Mouse (Mus musculus) lung, postnatal 0 days (tissue): ENCODE results near the gene Brd3. TPM values are rescaled to one million over a fixed set of nuclear protein-coding genes. Genes with fewer than 3 reads are reported as not detected.

Experiments
- ATAC-seq: fragments of 200-750 bp; cut with Nextera tagmentation; 2 replicates; pipeline ENCODE4 v1.8.0; 2017; ENCODE audit warnings: moderate library complexity
- DNase-seq: peaks from one replicate; pipeline ENCODE4 v3.0.0-alpha.2; 2016; ENCODE audit warnings: low spot score
- H3K27ac ChIP-seq: fragments of 300-500 bp; sonication (generic); 2 replicates; pipeline ENCODE4 v1.5.1; 2014; ENCODE audit warnings: antibody characterized with exemption, mild to moderate bottlenecking, low read length, mixed read lengths
- H3K27me3 ChIP-seq: fragments of 300-500 bp; sonication (generic); replicated peaks from 2 replicates; pipeline ENCODE4 v1.6.1; 2014; ENCODE audit warnings: low read length, mixed read lengths; ENCODE audit not compliant: insufficient read depth
- H3K36me3 ChIP-seq: fragments of 300-500 bp; sonication (generic); 2 replicates; pipeline ENCODE4 v1.6.1; 2014; ENCODE audit warnings: low read length, mixed read lengths; ENCODE audit not compliant: insufficient read depth
- H3K4me1 ChIP-seq: fragments of 300-500 bp; sonication (generic); 2 replicates; pipeline ENCODE4 v1.6.1; 2014; ENCODE audit warnings: antibody characterized with exemption, low read depth, low read length, mixed read lengths; ENCODE audit not compliant: insufficient read depth
- H3K4me2 ChIP-seq: fragments of 300-500 bp; sonication (generic); replicated peaks from 2 replicates; pipeline ENCODE4 v1.6.1; 2014; ENCODE audit warnings: low read depth, mild to moderate bottlenecking, low read length, moderate library complexity, mixed read lengths
- H3K4me3 ChIP-seq: fragments of 300-500 bp; sonication (generic); 2 replicates; pipeline ENCODE4 v1.5.1; 2014; ENCODE audit warnings: low read depth, low read length
- H3K9ac ChIP-seq: fragments of 300-500 bp; sonication (generic); replicated peaks from 2 replicates; pipeline ENCODE4 v1.6.1; 2014; ENCODE audit warnings: low read depth, mild to moderate bottlenecking
- H3K9me3 ChIP-seq: fragments of 300-500 bp; sonication (generic); 2 replicates; pipeline ENCODE4 v1.6.1; 2016; ENCODE audit warnings: low read length, mixed read lengths
- CTCF ChIP-seq: IDR thresholded peaks from 2 replicates; pipeline ENCODE4 v1.5.1; 2016; ENCODE audit warnings: antibody characterized with exemption, mild to moderate bottlenecking
- EP300 ChIP-seq: IDR thresholded peaks from 2 replicates; pipeline ENCODE4 v1.6.1; 2016; ENCODE audit warnings: antibody characterized with exemption, mild to moderate bottlenecking, control low read depth
- WGBS: fragments of 180-500 bp; shearing (Covaris S2); extraction: QIAGEN DNeasy Blood & Tissue Kit; methylation state at CpG from one replicate; pipeline ENCODE4 v1.1.7; 2014; 5-methylcytosine and 5-hydroxymethylcytosine counted together
- polyA plus RNA-seq: library from polyadenylated mRNA; unstranded; fragments of >200 nt; fragmentation: Nextera tagmentation; extraction: Ambion mirVana; gene quantifications from 2 replicates; pipeline ENCODE4 v1.2.1, GENCODE M21; 2015

Brd3 gene
- polyA plus RNA-seq, 1 experiment from 2014 or later: 47.5 TPM

GRCm38 (mm10) chr2:27470535-27470934 lies 36.9 kb downstream of the Brd3 start:
- no peak overlapping the region for H3K9ac ChIP-seq
- ATAC-seq (no peak), DNase-seq (no peak)
- no peaks in the 10 kb centered on the region for H3K9me3 ChIP-seq
- no peaks in the 10 kb centered on the region for H3K36me3 ChIP-seq
- H3K4me3 ChIP-seq: no peak overlapping the region
- 88% methylated on average over 2 of the region's 2 CpGs for WGBS
- H3K4me1 ChIP-seq: peaks cover 11% of the 10 kb centered on the region; the same call in 1 of the 2 replicates
- H3K27me3 ChIP-seq: no peaks in the 10 kb centered on the region
- no peak overlapping the region for H3K4me2 ChIP-seq
- H3K27ac ChIP-seq: no peak overlapping the region
- no peak for TF ChIP-seq CTCF
- TF ChIP-seq EP300: no peak

GRCm38 (mm10) chr2:27469991-27470355 lies 37.5 kb downstream of the Brd3 start:
- Histone ChIP-seq H3K9ac (no peak overlapping the region), H3K4me3 (no peak overlapping the region), H3K4me1 (peaks cover 11% of the 10 kb centered on the region; the same call in 1 of the 2 replicates), H3K27me3 (no peaks in the 10 kb centered on the region), H3K36me3 (no peaks in the 10 kb centered on the region), H3K4me2 (no peak overlapping the region), H3K27ac (no peak overlapping the region), H3K9me3 (no peaks in the 10 kb centered on the region)
- WGBS: 71% methylated on average over 3 of the region's 3 CpGs
- no peak for DNase-seq
- ATAC-seq: no peak
- no peak for TF ChIP-seq CTCF
- no peak for TF ChIP-seq EP300

- Histone ChIP-seq H3K4me3 (no peak overlapping the region), H3K9me3 (no peaks in the 10 kb centered on the region), H3K27me3 (no peaks in the 10 kb centered on the region), H3K4me2 (no peak overlapping the region), H3K27ac (no peak overlapping the region), H3K4me1 (peaks cover 11% of the 10 kb centered on the region; the same call in 1 of the 2 replicates), H3K36me3 (no peaks in the 10 kb centered on the region), H3K9ac (no peak overlapping the region)
- ATAC-seq (no peak), DNase-seq (no peak)
- 65% methylated on average over 4 of the region's 4 CpGs for WGBS
- TF ChIP-seq CTCF (no peak), EP300 (no peak)
These were observed 38.0 kb downstream of the Brd3 start for GRCm38 (mm10) chr2:27469292-27469990.

- no peaks in the 10 kb centered on the region for H3K9me3 ChIP-seq
- no peak for TF ChIP-seq EP300
- TF ChIP-seq CTCF: no peak
- H3K4me1 ChIP-seq: no peaks in the 10 kb centered on the region
- 87% methylated on average over 4 of the region's 4 CpGs for WGBS
- H3K27ac ChIP-seq: no peak overlapping the region
- H3K4me3 ChIP-seq: no peak overlapping the region
- ATAC-seq: no peak
- DNase-seq: no peak
- H3K9ac ChIP-seq: no peak overlapping the region
- no peak overlapping the region for H3K4me2 ChIP-seq
- H3K27me3 ChIP-seq: no peaks in the 10 kb centered on the region
- H3K36me3 ChIP-seq: peaks cover 27% of the 10 kb centered on the region
These were observed 44.6 kb downstream of the Brd3 start for GRCm38 (mm10) chr2:27462901-27463300.

GRCm38 (mm10) chr2:27461881-27462660 lies 45.4 kb downstream of the Brd3 start:
- no peak overlapping the region for H3K9ac ChIP-seq
- no peak overlapping the region for H3K4me2 ChIP-seq
- TF ChIP-seq CTCF (no peak), EP300 (no peak)
- no peak overlapping the region for H3K27ac ChIP-seq
- H3K4me3 ChIP-seq: no peak overlapping the region
- H3K4me1 ChIP-seq: no peaks in the 10 kb centered on the region
- DNase-seq: no peak
- ATAC-seq: no peak
- H3K36me3 ChIP-seq: peaks cover 32% of the 10 kb centered on the region
- 91% methylated on average over 4 of the region's 4 CpGs for WGBS
- H3K9me3 ChIP-seq: no peaks in the 10 kb centered on the region
- H3K27me3 ChIP-seq: no peaks in the 10 kb centered on the region

GRCm38 (mm10) chr2:27460651-27461050 lies 46.8 kb downstream of the Brd3 start:
- WGBS: 63% methylated on average over 9 of the region's 9 CpGs
- H3K4me2 ChIP-seq: no peak overlapping the region
- no peak overlapping the region for H3K27ac ChIP-seq

More at GRCm38 (mm10) chr2:27460651-27461050, 46.8 kb downstream of the Brd3 start:
- TF ChIP-seq EP300 (no peak), CTCF (no peak)
- H3K27me3 ChIP-seq: no peaks in the 10 kb centered on the region
- H3K9ac ChIP-seq: no peak overlapping the region
- H3K4me3 ChIP-seq: no peak overlapping the region
- no peak for DNase-seq
- H3K36me3 ChIP-seq: peaks cover 46% of the 10 kb centered on the region
- ATAC-seq: no peak
- no peaks in the 10 kb centered on the region for H3K4me1 ChIP-seq
- no peaks in the 10 kb centered on the region for H3K9me3 ChIP-seq
